Mouse (Mus musculus): ENCODE measurements around the gene Gzmm.

Gene Gzmm

GRCm38 (mm10) chr10:79732500-79732899 is 43.7 kb downstream of the Gzmm start:
- DNase-seq: peak in 1 of 2 experiments; percentile 54

GRCm38 (mm10) chr10:79733847-79734246 is 45.0 kb downstream of the Gzmm start:
- no peak for DNase-seq

DNA sequence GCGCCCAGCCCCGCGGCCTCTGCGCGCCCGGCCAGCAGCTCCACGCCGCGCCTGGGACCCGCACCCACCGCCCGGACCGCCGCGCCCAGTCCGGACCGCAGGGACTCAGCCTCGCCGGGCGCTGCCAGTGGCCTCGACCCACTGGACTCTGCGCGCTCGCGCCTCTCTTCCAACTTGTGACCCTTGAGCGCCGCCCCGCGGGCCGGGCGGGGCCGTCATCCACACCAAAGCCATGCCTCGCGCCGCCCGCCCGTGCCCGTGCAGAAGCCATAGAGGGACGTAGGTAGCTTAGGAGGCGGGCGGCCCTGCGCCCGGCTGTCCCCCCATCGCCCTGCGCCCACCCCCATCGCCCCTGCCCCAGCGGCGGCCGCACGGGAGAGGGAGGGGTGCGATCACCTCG is 46.5 kb downstream of the Gzmm start:
- no peak for DNase-seq

DNA sequence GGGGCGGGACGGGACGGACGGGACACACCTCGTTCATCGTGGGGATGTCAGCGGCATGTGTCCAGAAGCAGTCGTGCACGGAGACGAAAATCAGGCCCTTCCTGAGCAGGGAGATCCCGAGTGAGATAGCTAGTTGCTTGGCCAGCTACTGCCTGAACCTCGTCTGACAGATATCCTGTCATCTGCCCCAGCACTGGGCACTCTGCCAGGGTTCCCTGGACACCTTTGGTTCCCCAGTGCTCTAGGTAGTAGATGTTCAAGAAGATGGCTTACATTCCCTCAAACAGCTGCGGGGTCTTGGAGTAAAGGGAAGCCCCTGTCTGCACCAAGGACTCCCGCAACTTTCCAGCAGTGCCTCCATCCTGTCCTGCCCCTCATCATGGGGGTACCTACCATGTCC is 47.9 kb downstream of the Gzmm start:
- DNase-seq: no peak

DNA sequence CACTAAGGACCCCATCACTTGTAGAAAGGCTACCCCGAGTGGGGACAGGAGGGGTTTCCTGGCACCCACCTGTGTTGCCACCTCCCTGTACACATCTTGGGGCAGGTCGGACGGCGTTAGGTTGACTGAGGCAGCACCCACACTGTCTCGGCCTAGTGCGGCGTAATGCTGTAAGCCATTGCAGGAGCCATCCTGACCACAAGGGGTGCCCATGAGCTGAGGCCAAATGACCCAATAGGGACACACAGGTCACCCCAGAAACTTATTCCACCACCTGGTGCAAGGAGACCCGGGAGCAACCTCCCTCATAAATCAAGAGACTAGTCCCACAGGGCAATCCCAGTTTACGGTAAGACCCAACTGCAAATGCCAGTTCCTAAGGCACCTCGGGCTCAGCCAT is 49.4 kb downstream of the Gzmm start:
- DNase-seq: peak in 1 of 2 experiments; percentile 43

DNA sequence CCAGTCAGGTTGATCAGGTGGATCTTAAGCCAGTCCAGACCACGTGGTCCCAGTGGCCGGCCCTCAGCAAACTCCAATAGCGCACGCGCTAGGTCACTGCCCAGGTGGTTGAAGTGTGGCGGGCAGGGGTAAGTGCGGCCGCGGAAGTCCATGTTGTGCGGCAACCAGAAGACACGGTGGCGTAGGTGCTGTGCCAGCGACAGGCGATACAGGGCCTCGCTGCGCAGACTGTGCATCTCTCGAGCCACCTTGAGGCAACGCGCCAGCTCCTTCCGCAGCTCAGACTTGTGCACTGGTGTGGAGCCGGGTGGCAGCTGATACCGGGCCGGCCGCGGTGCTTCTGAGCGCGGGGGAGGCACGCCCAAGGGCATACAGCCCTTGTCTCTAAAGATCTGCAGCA is 50.4 kb downstream of the Gzmm start:
- no peak for DNase-seq

GRCm38 (mm10) chr10:79740863-79741262 is 52.0 kb downstream of the Gzmm start:
- no peak for DNase-seq

GRCm38 (mm10) chr10:79743161-79743560 is 54.3 kb downstream of the Gzmm start:
- DNase-seq: no peak

- no peak for DNase-seq
These were observed 55.0 kb downstream of the Gzmm start for GRCm38 (mm10) chr10:79743650-79744365.

Data from kidney, adult 8-10 months (tissue).